Mouse (Mus musculus) Patski (cell line): Measurements from ENCODE around the gene Rps6ka4. TPM values are rescaled to one million over a fixed set of nuclear protein-coding genes. Genes with fewer than 3 reads are reported as not detected.

Source experiments
- ATAC-seq: fragments of 100-300 bp; one replicate; pipeline ENCODE4 v1.8.0; 2021
- CTCF ChIA-PET: fragments of 350-600 bp; sonication (Branson Sonifier 250); formaldehyde crosslinking; loops from one replicate; lab custom pipeline; 2022; ENCODE audit warnings: inconsistent platforms; lab: Charles Lee
- POLR2A ChIA-PET: fragments of 350-600 bp; sonication (Branson Sonifier 250); formaldehyde crosslinking; loops from one replicate; lab custom pipeline; 2022; ENCODE audit warnings: antibody characterized with exemption, inconsistent platforms; lab: Charles Lee
- DNase-seq: peaks from one replicate; pipeline ENCODE4 v3.0.0-alpha.2; 2011; ENCODE audit warnings: low read depth, low spot score
- H3K27me3 ChIP-seq: fragments of 371-371 bp; one replicate; pipeline ENCODE4 v1.5.1; 2021
- CTCF ChIP-seq: fragments of 100-300 bp; IDR thresholded peaks from one replicate; pipeline ENCODE4 v1.5.1; 2021
- in situ Hi-C: fragments of 300-500 bp; cut with MboI; formaldehyde crosslinking; loops from 3 replicates; pipeline ENCODE4 v1.11.1; 2018; ENCODE audit warnings: low pct_unique_long_range_greater_than_20kb, mixed read lengths
- polyA plus RNA-seq: library from polyadenylated mRNA; unstranded; gene quantifications from one replicate; pipeline ENCODE4 v1.2.3, GENCODE M21; 2021

The Rps6ka4 gene
- polyA plus RNA-seq, 1 experiment from 2014 or later, result 51.4 TPM

DNA sequence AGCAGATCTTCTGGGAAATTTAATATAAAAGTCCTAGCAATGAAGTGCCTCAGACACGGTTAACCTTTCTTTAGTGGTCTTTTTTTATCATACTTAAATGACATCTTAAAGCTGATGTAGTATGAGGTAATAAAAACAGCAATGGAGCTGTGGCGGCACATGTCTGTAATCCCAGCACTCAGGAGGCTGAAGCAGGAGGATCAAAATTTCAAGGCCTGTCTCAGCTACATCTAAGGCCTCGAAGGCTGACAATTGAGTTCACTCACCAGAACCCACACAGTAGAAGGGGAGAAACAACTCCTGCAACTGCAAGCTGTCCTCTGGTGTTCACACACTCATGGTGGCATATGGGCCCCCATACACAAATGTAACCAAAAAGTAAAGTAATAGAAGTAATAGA lies 19.5 kb upstream of the Rps6ka4 start:
- in situ Hi-C loops, result no loop called here
- H3K27me3 ChIP-seq, result no peaks in the 10 kb centered on the region
- POLR2A ChIA-PET, result no interaction called here
- ATAC-seq (no peak), DNase-seq (no peak)
- TF ChIP-seq CTCF, result no peak
- CTCF ChIA-PET, result no interaction called here

DNA sequence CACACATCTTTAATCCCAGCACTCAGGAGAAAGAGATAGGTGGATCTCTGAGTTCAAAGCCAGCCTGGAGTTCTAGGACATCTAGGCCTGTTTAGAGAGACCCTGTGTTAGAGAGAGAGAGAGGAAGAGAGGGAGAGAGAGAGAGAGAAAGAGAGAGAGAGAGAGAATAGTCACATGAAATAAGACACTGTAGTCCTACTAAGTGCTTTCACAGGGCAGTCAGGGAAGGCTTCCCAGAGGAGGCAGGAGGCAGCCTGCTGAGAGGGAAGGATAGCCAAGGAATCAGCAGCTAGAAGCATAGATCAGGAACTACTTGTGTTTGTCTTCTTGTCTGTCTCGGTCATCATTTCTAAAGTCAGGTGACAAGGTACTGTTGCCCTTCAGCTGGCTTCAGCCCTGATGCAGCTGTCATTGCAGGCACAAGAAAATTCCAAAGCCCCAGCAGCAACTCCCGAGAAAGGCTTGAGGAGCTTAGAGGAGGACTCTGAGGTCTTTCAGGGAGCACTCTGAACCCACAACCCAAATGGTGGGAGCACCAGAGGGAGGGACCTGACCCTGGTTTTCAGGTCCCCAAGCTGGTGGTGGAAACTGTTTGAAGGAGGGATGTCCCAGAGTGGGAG lies 18.7 kb upstream of the Rps6ka4 start:
- ChIA-PET POLR2A (no interaction called here), CTCF (no interaction called here)
- ATAC-seq, result no peak
- H3K27me3 ChIP-seq, result no peaks in the 10 kb centered on the region
- no peak for TF ChIP-seq CTCF
- in situ Hi-C loops, result no loop called here
- no peak for DNase-seq

DNA sequence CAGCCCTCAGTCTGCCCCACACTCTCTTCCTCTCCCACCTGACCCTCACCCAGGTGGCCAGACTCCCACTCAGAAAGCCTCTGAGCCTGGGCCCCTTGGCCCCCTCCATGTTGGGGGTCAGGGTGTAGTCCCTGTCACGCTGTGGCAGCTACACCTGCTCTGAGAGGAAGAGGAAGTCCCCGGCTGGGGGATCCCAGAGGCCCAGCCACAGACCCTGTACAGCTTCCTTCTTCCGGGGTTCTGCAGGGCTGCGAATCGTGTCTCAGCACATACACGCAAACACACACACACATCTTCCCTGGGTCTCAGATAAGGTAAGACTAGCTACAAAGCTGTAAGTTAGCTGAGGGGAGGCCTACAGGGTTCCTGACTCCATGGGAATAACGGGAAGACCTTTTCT lies 17.6 kb upstream of the Rps6ka4 start, which contains the start of gene Ccdc88b:
TSS of gene Ccdc88b (minus strand) at position 181 of the 400 bp plus-strand sequence.
- ChIA-PET CTCF (no interaction called here), POLR2A (interaction anchor here (0.7 kb wide), 2 partner anchors 16 to 52 kb away, joined by 3 to 4 read pairs; partner anchors contain the start of genes Prdx5 and Trmt112)
- no peaks in the 10 kb centered on the region for H3K27me3 ChIP-seq
- DNase-seq, result no peak
- in situ Hi-C loops, result no loop called here
- TF ChIP-seq CTCF, result no peak
- no peak for ATAC-seq

DNA sequence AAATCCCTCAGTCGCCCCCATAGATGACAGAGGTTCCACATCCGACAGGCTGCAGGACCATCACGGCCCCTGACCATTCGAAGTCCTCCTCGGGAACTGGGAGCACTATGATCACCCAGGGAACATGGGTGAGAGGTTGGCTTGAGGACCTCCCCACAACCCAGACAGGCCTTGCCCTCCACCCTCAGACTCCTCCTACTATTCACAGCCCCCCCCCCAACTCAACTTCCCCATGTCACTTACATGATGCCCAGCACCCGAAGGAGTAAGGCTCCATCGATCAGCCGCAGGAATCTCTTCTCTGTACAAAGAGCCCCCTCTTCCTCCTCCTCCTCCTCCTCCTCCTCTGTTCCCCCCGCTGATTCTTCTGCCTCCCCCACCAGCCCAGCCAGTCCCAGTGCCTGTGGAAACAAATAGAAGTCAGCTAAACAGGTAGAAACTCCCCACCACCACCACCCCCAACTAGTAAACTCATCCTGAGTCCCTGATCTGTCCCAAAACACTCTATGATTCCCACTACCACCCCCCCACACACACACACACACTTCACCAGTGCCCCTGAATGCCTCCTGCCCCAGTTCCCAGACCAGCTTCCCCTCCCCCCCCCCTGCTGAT lies 17.1 kb upstream of the Rps6ka4 start:
- no peaks in the 10 kb centered on the region for H3K27me3 ChIP-seq
- in situ Hi-C loops, result no loop called here
- ChIA-PET CTCF (interaction anchor here (0.7 to 0.9 kb wide), 3 partner anchors 12 to 17 kb away, joined by 3 to 4 read pairs (median 3); no protein-coding TSS in a partner anchor), POLR2A (interaction anchor here (0.7 kb wide), 1 partner anchor 15 kb away, joined by 4 read pairs; no protein-coding TSS in a partner anchor)
- DNase-seq, result no peak
- no peak for TF ChIP-seq CTCF
- ATAC-seq, result no peak

DNA sequence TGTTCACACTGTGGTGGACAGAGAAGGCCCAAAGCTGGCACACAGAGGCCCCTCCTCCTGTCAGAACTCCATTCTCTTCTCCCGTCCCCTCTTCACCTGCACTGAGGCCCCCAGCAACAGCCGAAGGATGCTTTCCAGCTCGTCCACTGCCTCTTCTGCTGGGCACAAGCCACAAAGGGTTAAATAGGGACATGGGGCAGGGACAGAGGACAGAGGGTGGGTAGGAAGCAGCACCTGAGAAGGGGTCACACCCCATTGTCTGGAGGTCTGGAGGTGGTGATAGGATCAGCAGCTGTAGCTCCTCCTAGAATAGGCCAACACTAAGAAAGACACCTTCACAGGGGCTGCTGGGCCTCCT lies 16.5 kb upstream of the Rps6ka4 start:
- no peak for DNase-seq
- no peak for TF ChIP-seq CTCF
- in situ Hi-C loops, result no loop called here
- H3K27me3 ChIP-seq, result no peaks in the 10 kb centered on the region
- ChIA-PET POLR2A (interaction anchor here (0.8 kb wide), 1 partner anchor 16 kb away, joined by 3 read pairs; no protein-coding TSS in a partner anchor), CTCF (interaction anchor here (0.6 to 1.4 kb wide), 6 partner anchors 12 to 43 kb away, joined by 3 to 4 read pairs (median 3); no protein-coding TSS in a partner anchor)
- ATAC-seq, result no peak

DNA sequence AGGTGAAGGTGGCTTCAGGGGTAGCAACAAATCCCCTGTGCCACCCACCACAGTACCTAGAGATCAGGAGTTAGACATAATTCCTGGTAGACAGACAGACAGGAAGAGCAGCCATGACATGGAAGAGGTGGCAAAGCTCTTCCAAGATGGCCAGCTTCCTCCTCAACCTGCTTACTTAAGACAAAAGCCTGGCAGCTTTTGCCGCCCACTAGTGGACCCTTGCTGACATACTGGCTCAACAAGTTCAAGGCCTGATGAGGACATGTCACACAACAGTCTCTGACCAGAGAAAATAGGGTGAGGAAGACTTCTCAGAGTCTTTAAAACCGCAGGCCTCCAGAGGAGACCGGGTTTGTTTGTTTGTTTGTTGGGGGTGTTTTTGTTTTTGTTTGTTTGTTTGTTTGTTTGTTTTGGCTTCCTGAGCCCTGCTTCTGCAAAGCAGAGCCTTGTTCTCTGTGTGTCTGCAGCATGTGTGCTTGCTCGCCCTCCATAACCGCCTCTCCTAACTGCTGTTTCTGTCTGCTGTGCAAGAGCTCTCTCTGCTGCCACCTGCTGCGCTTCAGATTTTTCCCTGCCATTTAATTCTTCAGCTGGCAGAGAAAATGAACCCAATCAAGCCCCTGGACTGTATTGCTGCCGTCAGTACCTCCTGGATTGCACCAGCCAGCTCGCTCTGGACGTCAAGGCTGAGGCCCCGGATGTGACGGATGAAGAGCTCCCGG lies 16.0 kb upstream of the Rps6ka4 start:
- TF ChIP-seq CTCF, result no peak
- no peaks in the 10 kb centered on the region for H3K27me3 ChIP-seq
- in situ Hi-C loops, result no loop called here
- ChIA-PET POLR2A (interaction anchor here (0.8 kb wide), 1 partner anchor 15 kb away, joined by 3 read pairs; no protein-coding TSS in a partner anchor), CTCF (interaction anchor here (0.6 to 1.4 kb wide), 6 partner anchors 12 to 44 kb away, joined by 3 to 4 read pairs (median 3); no protein-coding TSS in a partner anchor)
- no peak for ATAC-seq
- DNase-seq, result no peak

DNA sequence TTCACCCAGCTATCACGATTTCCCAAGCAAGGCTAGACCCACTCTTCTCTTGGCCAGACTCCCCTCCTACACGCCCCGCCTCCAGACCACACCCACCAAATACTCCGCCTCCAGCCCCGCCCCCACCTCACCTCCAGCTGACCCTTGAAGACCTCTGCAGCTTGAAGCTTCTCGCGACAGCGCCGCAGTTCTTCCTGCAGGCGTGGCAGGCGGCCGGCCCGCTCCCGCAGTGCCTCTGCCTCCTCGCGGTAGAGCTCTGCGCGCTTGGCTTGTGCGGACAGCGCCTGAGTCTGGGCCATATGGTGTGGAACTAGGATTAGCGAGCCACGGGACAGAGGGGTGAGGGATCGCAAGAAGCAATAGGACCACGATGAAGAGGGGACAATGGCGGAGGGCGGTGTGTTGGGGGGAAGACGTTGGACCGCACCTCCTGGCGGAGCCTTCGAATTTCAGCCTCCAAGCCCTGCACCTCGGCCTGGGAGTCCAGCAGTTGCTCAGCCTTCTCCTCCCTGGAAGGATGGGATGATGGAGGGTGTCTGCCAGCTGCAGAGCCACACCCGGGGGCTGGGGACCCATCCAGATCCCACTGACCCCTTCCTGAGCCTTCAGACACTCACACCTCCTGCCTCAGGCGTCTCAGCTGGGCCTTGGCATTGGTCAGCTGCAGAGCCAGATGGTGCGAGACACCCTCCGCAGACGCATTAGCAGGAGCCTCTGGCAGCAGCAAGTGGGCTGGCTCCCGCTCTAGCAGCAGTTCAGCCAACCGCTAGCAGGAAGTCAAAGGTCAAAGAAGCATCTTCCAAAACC lies 15.0 kb upstream of the Rps6ka4 start:
- in situ Hi-C loops, result no loop called here
- ChIA-PET POLR2A (no interaction called here), CTCF (interaction anchor here (0.8 to 1.4 kb wide), 2 partner anchors 11 kb away, joined by 3 to 4 read pairs; no protein-coding TSS in a partner anchor)
- DNase-seq (no peak), ATAC-seq (no peak)
- TF ChIP-seq CTCF, result no peak
- H3K27me3 ChIP-seq, result no peaks in the 10 kb centered on the region

DNA sequence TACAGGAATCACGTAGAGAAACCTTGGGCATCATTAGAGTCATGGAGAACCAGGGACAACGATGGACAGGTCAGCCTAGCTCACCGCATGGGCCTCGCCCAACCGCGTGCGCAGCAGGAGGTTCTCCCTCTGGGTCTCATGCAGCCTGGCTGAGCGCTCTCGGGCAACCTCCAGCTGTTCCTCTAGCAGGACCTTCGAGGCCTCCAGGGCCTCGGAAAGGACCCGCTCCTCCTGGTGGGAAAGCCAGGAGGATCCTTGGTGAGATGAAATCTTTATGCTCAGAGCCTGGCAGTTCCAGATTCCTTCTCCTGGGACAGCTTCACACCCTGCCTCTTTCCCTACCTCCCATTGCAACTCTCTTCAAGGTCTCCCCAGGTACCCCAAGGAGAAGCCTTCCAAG lies 14.2 kb upstream of the Rps6ka4 start:
- H3K27me3 ChIP-seq, result no peaks in the 10 kb centered on the region
- no peak for DNase-seq
- POLR2A ChIA-PET, result no interaction called here
- ATAC-seq, result no peak
- TF ChIP-seq CTCF, result no peak
- in situ Hi-C loops, result no loop called here
- CTCF ChIA-PET, result interaction anchor here (0.8 kb wide), 1 partner anchor 11 kb away, joined by 3 read pairs; no protein-coding TSS in a partner anchor

DNA sequence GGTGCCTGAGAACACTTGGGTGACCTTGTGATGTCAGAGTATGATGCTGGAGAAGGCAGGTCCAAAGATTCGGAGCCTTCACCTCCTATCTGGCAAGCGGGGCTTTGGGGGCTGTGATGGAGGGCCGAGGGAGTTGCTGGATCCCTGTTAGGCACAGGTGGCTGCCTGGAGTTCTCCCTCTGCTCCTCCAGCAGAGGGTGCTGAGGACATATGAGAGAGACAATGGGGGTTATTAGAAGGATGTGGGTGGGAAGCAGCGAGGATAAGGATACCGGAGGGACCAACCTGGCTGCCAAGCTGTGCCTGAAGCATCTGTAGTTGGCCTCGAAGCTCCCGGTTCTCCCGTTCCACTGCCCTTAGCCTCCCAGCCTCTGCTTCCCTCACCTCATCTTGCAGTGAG lies 13.5 kb upstream of the Rps6ka4 start:
- ChIA-PET POLR2A (no interaction called here), CTCF (interaction anchor here (0.9 kb wide), 1 partner anchor 15 kb away, joined by 3 read pairs; no protein-coding TSS in a partner anchor)
- H3K27me3 ChIP-seq, result no peaks in the 10 kb centered on the region
- no peak for TF ChIP-seq CTCF
- DNase-seq, result no peak
- in situ Hi-C loops, result no loop called here
- no peak for ATAC-seq
